Mouse (Mus musculus) CH12.LX (cell line): Measurements from ENCODE around the gene Elovl7. TPM values are rescaled to one million over a fixed set of nuclear protein-coding genes. Genes with fewer than 3 reads are reported as not detected.

Experiments
- DNase-seq: peaks from one replicate; pipeline ENCODE4 v3.0.0-alpha.2; 2013; ENCODE audit errors: extremely low read depth
- H3K27ac ChIP-seq: 2 replicates; pipeline ENCODE4 v1.5.1; 2012; ENCODE audit warnings: low read depth, mild to moderate bottlenecking, control low read depth, moderate library complexity; ENCODE audit not compliant: insufficient read depth
- H3K27me3 ChIP-seq: replicated peaks from 2 replicates; pipeline ENCODE3; 2012; ENCODE audit warnings: inconsistent platforms
- H3K36me3 ChIP-seq, 2 experiments: replicated peaks in 1 of 2; 2 replicates each; pipeline versions ENCODE3 to v1.6.1; 2012; ENCODE audit warnings: inconsistent platforms in 1 of 2, low read length in 1 of 2, mild to moderate bottlenecking in 1 of 2, mixed read lengths in 1 of 2, moderate library complexity in 1 of 2; ENCODE audit not compliant: control insufficient read depth in 1 of 2, insufficient read depth in 1 of 2
- H3K4me1 ChIP-seq, 2 experiments: 2 replicates each; pipeline ENCODE4 v1.6.1; 2012; ENCODE audit warnings: inconsistent platforms in 1 of 2, moderate library complexity in 1 of 2; ENCODE audit not compliant: insufficient read depth in 2 of 2, control insufficient read depth in 1 of 2
- H3K4me2 ChIP-seq: 2 replicates; pipeline ENCODE4 v1.6.1; 2012; ENCODE audit warnings: low read depth, mild to moderate bottlenecking, control low read depth; ENCODE audit not compliant: poor library complexity, insufficient read depth, severe bottlenecking
- H3K4me3 ChIP-seq, 3 experiments: fragments of 150-350 bp in 1 of 3; sonication (generic) in 1 of 3; replicated peaks in 1 of 3; 2 replicates each; pipeline versions ENCODE3 to v1.5.1; 2011 to 2012; ENCODE audit warnings: low read depth in 2 of 3, low read length in 2 of 3, mild to moderate bottlenecking in 2 of 3, moderate library complexity in 2 of 3, control low read depth in 1 of 3, improper control_type of control experiment in 1 of 3, inconsistent platforms in 1 of 3, mixed read lengths in 1 of 3; ENCODE audit not compliant: poor library complexity in 1 of 3
- H3K79me2 ChIP-seq: replicated peaks from 2 replicates; pipeline ENCODE4 v1.6.1; 2012; ENCODE audit warnings: mild to moderate bottlenecking, moderate library complexity; ENCODE audit not compliant: control insufficient read depth, poor library complexity, insufficient read depth, severe bottlenecking; ENCODE audit errors: extremely low read depth
- H3K9ac ChIP-seq: 2 replicates; pipeline ENCODE4 v1.6.1; 2012; ENCODE audit warnings: low read depth, mild to moderate bottlenecking, control low read depth, moderate library complexity; ENCODE audit not compliant: insufficient read depth
- H3K9me3 ChIP-seq: replicated peaks from 2 replicates; pipeline ENCODE3; 2012; ENCODE audit warnings: low read length, inconsistent platforms, mixed read lengths
- CHD2 ChIP-seq: IDR thresholded peaks from 2 replicates; pipeline ENCODE4 v1.6.1; 2011; ENCODE audit warnings: low read length, improper control_type of control experiment
- CTCF ChIP-seq, 2 experiments: IDR thresholded peaks in 1 of 2; conservative IDR thresholded peaks in 1 of 2; 2 replicates each; pipeline ENCODE4 v1.5.1; 2011 to 2012; ENCODE audit warnings: low read depth in 2 of 2, low read length in 2 of 2, improper control_type of control experiment in 1 of 2, inconsistent platforms in 1 of 2, mild to moderate bottlenecking in 1 of 2, moderate library complexity in 1 of 2
- E2F4 ChIP-seq: IDR thresholded peaks from 2 replicates; pipeline ENCODE4 v1.6.1; 2011; ENCODE audit warnings: low read depth, low read length, improper control_type of control experiment; ENCODE audit not compliant: insufficient replicate concordance
- EP300 ChIP-seq: IDR thresholded peaks from 2 replicates; pipeline ENCODE4 v1.6.1; 2011; ENCODE audit warnings: low read length, improper control_type of control experiment
- ETS1 ChIP-seq: conservative IDR thresholded peaks from 2 replicates; pipeline ENCODE4 v1.6.1; 2012; ENCODE audit warnings: low read depth, mild to moderate bottlenecking, inconsistent platforms, low read length, improper control_type of control experiment, moderate library complexity
- HCFC1 ChIP-seq: IDR thresholded peaks from 2 replicates; pipeline ENCODE4 v1.6.1; 2012; ENCODE audit warnings: low read depth, mild to moderate bottlenecking, inconsistent platforms, low read length, improper control_type of control experiment
- IRF4 ChIP-seq: IDR thresholded peaks from 2 replicates; pipeline ENCODE4 v1.6.1; 2014; ENCODE audit warnings: low read depth, mild to moderate bottlenecking, inconsistent platforms, low read length, improper control_type of control experiment
- JUND ChIP-seq: conservative IDR thresholded peaks from 2 replicates; pipeline ENCODE4 v1.6.1; 2011; ENCODE audit warnings: low read depth, low read length, improper control_type of control experiment
- KAT2A ChIP-seq: IDR thresholded peaks from 2 replicates; pipeline ENCODE4 v1.6.1; 2012; ENCODE audit warnings: low read length, improper control_type of control experiment, inconsistent platforms; ENCODE audit not compliant: insufficient replicate concordance
- MAX ChIP-seq: IDR thresholded peaks from 2 replicates; pipeline ENCODE4 v1.6.1; 2011; ENCODE audit warnings: low read length, improper control_type of control experiment
- MAZ ChIP-seq: IDR thresholded peaks from 2 replicates; pipeline ENCODE4 v1.6.1; 2012; ENCODE audit warnings: low read depth, mild to moderate bottlenecking, inconsistent platforms, low read length, improper control_type of control experiment, moderate library complexity
- MYC ChIP-seq: IDR thresholded peaks from 2 replicates; pipeline ENCODE4 v1.6.1; 2011; ENCODE audit warnings: low read depth, mild to moderate bottlenecking, improper control_type of control experiment, low read length
- NRF1 ChIP-seq: IDR thresholded peaks from 2 replicates; pipeline ENCODE4 v1.6.1; 2014; ENCODE audit warnings: low read depth, mild to moderate bottlenecking, inconsistent platforms, low read length, improper control_type of control experiment, moderate library complexity
- RAD21 ChIP-seq: IDR thresholded peaks from 2 replicates; pipeline ENCODE4 v1.6.1; 2011; ENCODE audit warnings: low read depth, mild to moderate bottlenecking, low read length, improper control_type of control experiment, moderate library complexity
- SMC3 ChIP-seq: IDR thresholded peaks from 2 replicates; pipeline ENCODE4 v1.6.1; 2011; ENCODE audit warnings: low read depth, low read length, improper control_type of control experiment
- TBP ChIP-seq: conservative IDR thresholded peaks from 2 replicates; pipeline ENCODE4 v1.6.1; 2011; ENCODE audit warnings: low read depth, low read length, improper control_type of control experiment
- TCF12 ChIP-seq: IDR thresholded peaks from 2 replicates; pipeline ENCODE4 v1.6.1; 2014; ENCODE audit warnings: low read depth, mild to moderate bottlenecking, inconsistent platforms, low read length, improper control_type of control experiment
- UBTF ChIP-seq: IDR thresholded peaks from 2 replicates; pipeline ENCODE4 v1.6.1; 2012; ENCODE audit warnings: low read depth, mild to moderate bottlenecking, inconsistent platforms, low read length, improper control_type of control experiment, moderate library complexity
- USF1 ChIP-seq: IDR thresholded peaks from 2 replicates; pipeline ENCODE4 v1.6.1; 2014; ENCODE audit warnings: low read depth, mild to moderate bottlenecking, inconsistent platforms, low read length, improper control_type of control experiment
- USF2 ChIP-seq: conservative IDR thresholded peaks from 2 replicates; pipeline ENCODE4 v1.6.1; 2011; ENCODE audit warnings: low read depth, low read length, improper control_type of control experiment
- ZC3H11A ChIP-seq: IDR thresholded peaks from 2 replicates; pipeline ENCODE4 v1.6.1; 2012; ENCODE audit warnings: low read depth, mild to moderate bottlenecking, inconsistent platforms, low read length, improper control_type of control experiment
- ZKSCAN1 ChIP-seq: IDR thresholded peaks from 2 replicates; pipeline ENCODE4 v1.6.1; 2012; ENCODE audit warnings: low read depth, inconsistent platforms, low read length, improper control_type of control experiment, borderline replicate concordance
- ZMIZ1 ChIP-seq: IDR thresholded peaks from 2 replicates; pipeline ENCODE4 v1.6.1; 2012; ENCODE audit warnings: low read depth, mild to moderate bottlenecking, inconsistent platforms, low read length, improper control_type of control experiment
- ZNF384 ChIP-seq: IDR thresholded peaks from 2 replicates; pipeline ENCODE4 v1.6.1; 2012; ENCODE audit warnings: low read depth, low read length, improper control_type of control experiment, inconsistent platforms
- dilution Hi-C: fragments of 300-500 bp; cut with MboI; formaldehyde crosslinking; loops from 2 replicates; pipeline ENCODE4 v1.14.3; 2020; ENCODE audit warnings: low sequenced_read_pairs; ENCODE audit not compliant: extremely low pct_unique_long_range_greater_than_20kb, extremely low pct_ligation_motif_present
- in situ Hi-C: fragments of 300-500 bp; cut with MboI; formaldehyde crosslinking; loops from 3 replicates; pipeline ENCODE4 v1.14.3; 2019; ENCODE audit warnings: low sequenced_read_pairs, low pct_ligation_motif_present, low pct_unique_long_range_greater_than_20kb, mixed read lengths
- polyA plus RNA-seq: library from polyadenylated mRNA; unstranded; fragments of >175 nt; gene quantifications from 2 replicates; pipeline ENCODE4 v1.2.1, GENCODE M21; 2012; ENCODE audit warnings: low read depth; ENCODE audit not compliant: insufficient read length
- total RNA-seq, 2 experiments: library from RNA; depleted of rRNA; stranded (reverse); fragments of 300-350 nt in 1 of 2; fragments of >200 nt in 1 of 2; gene quantifications; 2 replicates each; pipeline ENCODE4 v1.2.3; 2012 to 2014

Gene Elovl7
- total and polyA plus RNA-seq, 3 experiments, result 5.3 to 11.9 (median 8.3) TPM

GRCm38 (mm10) chr13:108328406-108329180, 114.4 kb downstream of the Elovl7 start:
- Histone ChIP-seq H3K4me1 (peaks cover 0 to 7% of the 10 kb centered on the region in 2 experiments; a peak in 1 of 4 replicates), H3K9ac (no peak overlapping the region), H3K27ac (no peak overlapping the region), H3K36me3 (peaks cover 15 to 62% of the 10 kb centered on the region in 2 experiments), H3K4me3 (no peak overlapping the region), H3K27me3 (no peaks in the 10 kb centered on the region), H3K79me2 (no peaks in the 10 kb centered on the region), H3K4me2 (no peak overlapping the region), H3K9me3 (peaks cover 3% of the 10 kb centered on the region)
- no peak for TF ChIP-seq E2F4
- TF ChIP-seq HCFC1, result no peak
- TF ChIP-seq ZMIZ1, result no peak
- no peak for TF ChIP-seq ZKSCAN1
- TF ChIP-seq JUND, result no peak
- no peak for TF ChIP-seq MAZ
- no peak for TF ChIP-seq KAT2A
- no peak for TF ChIP-seq MYC
- TF ChIP-seq USF1, result no peak
- no peak for TF ChIP-seq RAD21
- no peak for TF ChIP-seq CHD2
- TF ChIP-seq TBP, result no peak
- no peak for TF ChIP-seq ETS1
- no peak for TF ChIP-seq TCF12
- TF ChIP-seq USF2, result no peak
- no peak for TF ChIP-seq UBTF
- TF ChIP-seq MAX, result no peak
- in situ Hi-C loops, result no loop called here
- dilution Hi-C loops, result no loop called here
- no peak for DNase-seq

- Histone ChIP-seq H3K9ac (no peak overlapping the region), H3K9me3 (peaks cover 3% of the 10 kb centered on the region), H3K27me3 (no peaks in the 10 kb centered on the region), H3K4me1 (peaks cover 4 to 18% of the 10 kb centered on the region in 2 experiments; a peak in 3 of 4 replicates), H3K4me3 (no peak overlapping the region), H3K27ac (no peak overlapping the region), H3K4me2 (no peak overlapping the region), H3K79me2 (no peaks in the 10 kb centered on the region), H3K36me3 (peaks cover 10 to 57% of the 10 kb centered on the region in 2 experiments)
- TF ChIP-seq RAD21, result peak; percentile 96
- peak; percentile 55 for TF ChIP-seq ZC3H11A
- peak; percentile 84 for TF ChIP-seq SMC3
- 0 out of 2 replicates have a peak, but pooled peaks have one; percentile 20 for TF ChIP-seq EP300
- 0 out of 2 replicates have a peak, but pooled peaks have one; percentile 14 for TF ChIP-seq HCFC1
- TF ChIP-seq CHD2, result no peak
- TF ChIP-seq NRF1, result no peak
- peak; percentile 43; the same call in 1 of the 2 replicates for TF ChIP-seq IRF4
- peak; percentile 84 for TF ChIP-seq MYC
- TF ChIP-seq KAT2A, result no peak
- TF ChIP-seq JUND, result peak; percentile 50; the same call in 1 of the 2 replicates
- peak in 1 of 2 experiments; percentile 84; a peak in 3 of 4 replicates for TF ChIP-seq CTCF (conservative IDR thresholded peaks at IDR 0.05 in 1 of 2, IDR thresholded peaks at IDR 0.05 in 1 of 2; ENCODE audit: low read depth in 2 of 2, low read length in 2 of 2)
- TF ChIP-seq ZNF384, result peak; percentile 85
- in situ Hi-C loops (no loop called here), dilution Hi-C loops (no loop called here)
- DNase-seq, result peak; percentile 69
Observed at GRCm38 (mm10) chr13:108329693-108330092, 115.5 kb downstream of the Elovl7 start.
